Mouse (Mus musculus) layer of hippocampus, adult 11-12 months (tissue): ENCODE measurements at regions not wholly inside any gene's neighbourhood (a gene's known extent, or its start where the extent isn't known, plus 50 kb on each side); places are given as distances from the start of the nearest gene placed in this dataset.
"Not testable (repeated sequence)": the region's sequence is repeated elsewhere in the genome, so short reads cannot be mapped to it uniquely, and the experiment has no call there.

Source experiments
- DNase-seq: peaks from one replicate; pipeline ENCODE4 v3.0.0; 2022; ENCODE audit warnings: low spot score

DNA sequence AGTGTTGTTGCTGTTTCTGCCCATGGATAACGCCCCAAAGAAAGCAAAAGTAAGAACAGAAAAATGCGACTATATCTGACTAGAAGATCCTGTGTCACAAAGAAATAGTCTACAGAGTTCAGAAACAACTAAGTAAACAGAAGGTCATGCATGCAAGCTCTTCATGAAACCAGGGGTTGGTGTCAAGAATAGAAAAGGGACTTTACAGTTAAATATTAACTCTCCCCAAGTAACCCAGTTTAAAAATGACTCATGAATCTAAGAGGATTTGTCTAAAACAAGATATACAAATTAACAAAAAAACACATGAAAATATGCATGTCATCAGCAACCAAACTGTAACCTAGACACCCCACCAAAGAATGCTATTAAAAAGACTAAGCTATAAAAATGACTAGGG lies 381.4 kb upstream of the Ptger4 start:
- DNase-seq = no peak

DNA sequence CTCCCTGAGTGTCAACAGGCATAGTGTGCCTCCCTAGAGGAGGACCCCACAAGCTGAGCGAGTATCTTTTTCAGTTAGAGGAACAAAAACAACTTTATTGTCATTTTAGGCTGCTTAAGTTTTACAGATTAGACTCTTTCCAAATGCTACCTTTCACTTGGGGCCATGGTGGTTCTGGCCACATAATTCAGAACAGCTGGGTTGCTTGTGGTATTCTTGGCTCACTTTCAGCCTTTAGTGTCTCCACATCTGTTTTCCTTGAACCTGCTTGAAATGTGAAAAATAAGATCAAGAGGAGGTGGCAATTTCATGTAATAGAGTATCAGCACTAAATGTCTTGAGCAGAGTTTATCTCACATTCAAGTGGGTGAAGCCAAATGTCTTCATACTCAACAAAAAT lies 402.7 kb upstream of the Ptger4 start:
- DNase-seq = no peak

DNA sequence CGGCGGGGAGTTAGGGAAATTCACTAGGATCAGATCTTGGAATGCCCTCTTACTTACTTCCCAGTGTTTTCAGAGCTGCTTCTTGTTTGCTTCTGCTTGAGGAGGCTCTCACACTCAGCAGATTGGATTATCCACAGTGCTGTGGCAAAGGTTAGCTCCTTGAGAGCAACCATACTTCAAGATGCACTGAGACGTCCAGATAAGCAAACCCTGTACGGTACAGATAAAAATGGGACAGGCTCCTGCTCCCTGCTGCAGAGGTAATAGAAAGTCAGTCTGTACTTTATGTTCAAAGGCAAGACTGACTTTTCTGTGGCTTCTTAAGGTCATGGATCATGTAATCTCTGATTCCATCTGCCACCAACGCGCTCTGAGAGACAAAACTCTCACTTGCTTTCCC lies 414.8 kb upstream of the Ptger4 start:
- no peak for DNase-seq

DNA sequence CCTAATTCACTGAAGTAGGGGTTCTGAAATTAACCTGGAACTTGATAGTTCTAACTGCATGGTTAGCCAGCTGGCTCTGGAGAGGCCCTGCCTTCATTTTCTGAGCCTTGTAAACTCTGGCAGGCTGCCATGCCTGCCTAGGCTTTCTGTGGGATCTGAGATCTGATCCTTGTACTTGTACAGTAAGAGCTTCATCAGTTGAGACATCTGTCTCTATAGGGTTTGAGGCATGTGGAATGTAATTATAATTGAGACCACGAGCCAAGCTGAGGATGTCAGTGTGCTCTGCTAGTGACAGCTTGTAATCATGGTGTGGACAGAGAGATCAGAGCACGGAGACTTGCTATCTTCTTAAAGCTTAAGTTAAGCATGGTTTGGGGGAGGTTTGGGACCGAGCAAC lies 416.8 kb upstream of the Ptger4 start:
- DNase-seq = no peak

DNA sequence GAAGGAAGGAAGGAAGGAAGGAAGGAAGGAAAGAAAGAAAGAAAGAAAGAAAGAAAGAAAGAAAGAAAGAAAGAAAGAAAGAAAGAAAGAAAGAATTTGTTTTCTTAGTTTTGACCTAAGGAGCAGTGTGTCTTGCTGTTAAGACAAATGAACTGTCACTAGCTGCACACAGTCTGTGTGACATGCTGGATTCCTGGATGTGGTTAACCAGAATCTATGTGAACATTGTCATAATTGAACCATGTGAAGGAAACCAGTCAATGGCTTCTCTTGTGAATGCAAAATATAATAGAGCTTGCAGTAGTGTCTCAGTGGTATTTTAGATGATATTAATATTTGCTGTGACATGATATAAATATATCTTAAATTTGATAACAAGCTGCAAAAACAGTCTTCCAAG lies 427.8 kb upstream of the Ptger4 start:
- DNase-seq = no peak

DNA sequence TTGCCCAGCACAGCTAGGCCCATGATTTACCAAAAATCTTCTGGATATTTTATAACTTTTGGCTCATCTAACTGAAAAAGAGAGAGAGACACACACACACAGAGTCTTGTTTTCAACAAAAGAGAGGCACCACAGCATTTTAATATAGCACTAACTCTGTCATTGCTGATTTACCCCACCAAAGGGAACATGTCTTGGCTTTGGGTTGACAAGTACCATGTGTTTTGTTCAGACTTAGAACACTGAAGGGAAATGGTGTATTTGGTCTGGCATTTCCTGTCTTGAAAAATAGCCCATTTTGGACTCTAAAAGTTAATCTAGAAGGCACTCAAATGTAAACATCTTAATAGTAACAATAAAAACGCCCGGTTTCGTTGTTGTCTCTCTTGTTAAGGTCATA lies 432.7 kb upstream of the Ptger4 start:
- DNase-seq = no peak

DNA sequence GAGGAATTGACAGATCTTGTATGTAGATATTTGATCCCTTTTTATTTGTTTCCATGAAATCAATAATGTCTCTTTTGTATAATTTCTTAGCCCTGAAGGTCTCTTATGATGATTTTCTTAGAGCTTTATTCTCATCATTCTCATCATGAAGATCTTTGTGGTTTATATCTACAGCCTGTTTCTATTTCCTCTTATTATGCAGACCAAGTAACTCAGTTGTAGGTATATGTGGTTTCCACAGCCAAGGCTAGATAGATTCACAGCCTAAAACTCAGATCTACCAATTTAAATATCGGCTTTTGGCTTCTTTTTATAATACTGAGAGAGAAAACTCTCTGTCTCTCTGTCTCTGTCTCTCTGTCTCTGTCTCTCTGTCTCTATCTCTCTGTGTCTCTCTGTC lies 449.8 kb upstream of the Ptger4 start:
- no peak for DNase-seq

DNA sequence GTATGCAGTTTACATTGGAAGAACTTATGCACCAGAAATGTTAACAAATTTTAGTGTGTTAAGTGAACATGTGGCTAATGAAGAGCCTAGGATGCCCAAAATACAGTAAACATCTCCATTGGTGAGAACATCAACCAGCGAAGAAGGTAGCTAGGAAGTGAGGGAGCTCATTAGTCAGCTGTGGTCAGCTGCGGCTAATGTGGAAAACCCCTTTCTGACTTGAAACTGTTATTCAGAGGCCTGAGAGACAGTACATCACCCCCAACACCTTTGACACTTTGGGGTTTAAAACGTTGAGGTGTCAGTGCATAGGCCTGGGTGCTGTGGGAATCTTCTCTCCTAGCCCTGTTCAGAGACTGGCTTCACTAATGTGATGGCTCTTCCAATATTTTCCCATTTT lies 451.0 kb upstream of the Ptger4 start:
- no peak for DNase-seq

DNA sequence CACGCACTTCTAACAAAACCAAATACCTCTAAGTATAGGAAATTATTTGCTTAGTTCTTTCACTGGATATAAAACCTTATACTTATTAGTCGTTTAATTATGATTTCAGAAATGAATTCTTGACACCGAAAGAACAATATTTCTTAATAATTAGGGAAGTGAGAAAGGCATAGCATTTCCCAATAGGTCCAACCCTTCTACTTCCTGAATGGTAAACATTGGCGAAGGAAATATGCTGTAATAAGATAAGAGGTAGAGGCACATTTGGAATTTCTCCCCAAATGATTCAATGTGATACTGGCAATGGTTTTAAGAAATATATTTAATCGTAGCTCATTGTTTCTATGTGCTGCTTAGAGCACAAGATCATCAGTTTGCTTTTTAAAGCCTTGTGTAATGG lies 464.5 kb upstream of the Ptger4 start:
- DNase-seq = no peak

DNA sequence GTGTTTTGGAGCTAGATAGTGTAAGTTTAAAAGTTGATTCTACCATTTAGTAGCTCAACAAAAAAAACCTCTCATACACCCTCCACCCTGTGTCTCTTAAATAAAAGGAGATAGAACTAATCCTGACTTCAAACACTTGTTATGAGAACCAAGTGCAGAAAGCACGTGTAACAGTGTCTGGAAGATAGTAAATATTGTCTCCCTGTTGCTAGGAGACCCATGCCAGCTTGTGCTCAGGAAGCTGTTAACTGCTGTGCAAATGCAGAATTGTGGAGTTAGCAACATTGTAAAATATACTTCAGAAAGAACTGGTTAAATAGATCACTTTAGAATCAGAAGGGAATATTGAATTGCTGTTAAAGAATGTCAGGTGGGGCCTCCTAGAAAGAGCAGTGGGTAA lies 496.7 kb upstream of the Ptger4 start:
- no peak for DNase-seq

DNA sequence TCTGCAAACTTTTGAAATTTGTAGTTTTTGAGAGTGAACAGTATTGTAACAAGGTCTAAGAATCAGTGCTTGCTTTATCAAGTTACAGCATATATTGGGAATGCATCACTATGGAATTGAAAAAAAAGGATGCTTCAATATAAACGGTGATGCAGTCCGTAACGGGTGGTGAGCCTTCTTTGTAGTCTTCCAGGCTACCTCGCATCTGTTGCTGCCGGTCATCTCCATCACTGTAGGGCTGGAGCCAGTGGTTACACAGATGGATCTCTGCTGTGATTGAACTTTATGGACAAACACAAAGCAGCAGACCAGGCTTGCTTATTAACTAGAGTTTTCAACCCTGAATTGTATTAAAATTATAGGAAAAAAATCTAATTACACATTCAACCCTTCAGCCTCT lies 499.9 kb upstream of the Ptger4 start:
- DNase-seq = no peak

DNA sequence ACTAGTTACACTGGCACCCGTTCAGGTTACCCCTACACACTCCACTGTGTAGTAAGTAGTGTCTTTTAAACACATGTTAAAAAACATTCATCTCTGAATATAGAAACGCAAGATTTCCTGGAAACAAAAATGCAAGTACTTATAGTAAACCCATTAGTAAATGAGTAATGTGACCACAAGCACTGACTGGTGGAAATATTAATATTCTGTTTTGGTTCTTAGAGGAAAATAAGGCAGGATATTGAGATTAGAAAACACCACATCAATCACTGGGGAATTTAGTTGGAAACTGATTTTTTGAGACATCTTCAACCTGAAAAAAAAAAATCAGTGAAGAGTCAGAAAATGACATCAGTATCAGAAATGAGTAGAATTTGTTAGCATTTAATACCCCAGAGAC lies 514.7 kb upstream of the Ptger4 start:
- no peak for DNase-seq

DNA sequence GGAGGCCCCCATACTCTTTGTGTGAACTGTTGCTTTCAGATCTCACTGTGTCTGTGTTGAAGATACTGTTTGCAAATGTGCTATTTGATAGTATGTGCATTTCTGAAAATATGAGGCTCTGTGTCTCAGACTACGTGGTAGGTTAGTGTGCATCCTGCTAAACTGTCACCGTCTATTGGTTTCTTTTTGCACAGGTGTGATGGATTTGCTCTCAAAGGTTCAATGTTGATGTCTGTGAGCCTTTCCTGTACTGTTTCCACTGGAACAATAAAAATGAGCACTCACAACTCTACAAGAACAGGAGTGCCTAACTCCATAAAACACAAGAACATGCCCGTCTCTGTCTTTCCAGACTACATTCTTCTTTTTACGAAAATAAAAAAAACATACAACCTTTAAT lies 518.2 kb upstream of the Ptger4 start:
- DNase-seq = no peak

DNA sequence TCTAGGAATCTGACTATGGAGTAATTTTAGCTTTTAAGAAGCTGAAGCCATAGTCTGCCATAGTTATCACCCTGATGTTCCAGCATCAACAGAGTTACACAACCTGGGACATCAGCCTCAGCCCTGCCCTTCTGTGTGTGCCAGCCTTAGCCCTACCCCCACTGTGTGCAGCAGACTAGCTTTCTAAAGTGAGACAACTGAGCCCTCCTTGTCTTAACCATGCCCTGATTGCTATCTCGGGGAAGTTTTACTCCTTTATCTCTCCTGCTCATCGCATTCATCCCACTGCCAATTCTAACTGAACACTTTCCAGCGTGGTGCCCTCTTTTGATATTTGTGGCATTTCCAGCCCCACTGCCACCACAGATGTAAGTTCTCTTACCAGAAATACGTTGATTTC lies 522.5 kb upstream of the Dab2 start:
- no peak for DNase-seq

DNA sequence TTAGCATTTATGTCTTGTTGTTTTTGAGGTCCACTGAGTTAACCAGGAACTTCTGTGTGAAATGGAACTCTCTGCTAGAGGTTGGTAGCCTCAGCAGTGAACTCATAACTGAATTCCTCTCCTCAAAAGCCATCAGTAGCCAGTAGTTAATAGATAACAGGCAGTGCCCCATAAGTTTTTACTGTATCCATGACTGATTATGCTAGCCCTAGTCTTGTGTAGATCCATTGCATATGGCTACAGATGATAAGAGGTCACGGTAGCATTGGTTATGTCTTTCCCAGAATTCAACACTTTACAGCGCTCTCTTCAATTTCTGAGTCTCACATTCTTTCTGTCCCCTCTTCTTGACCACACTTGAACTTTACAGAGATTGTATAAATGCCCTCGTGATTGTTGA lies 499.7 kb upstream of the Dab2 start:
- no peak for DNase-seq

DNA sequence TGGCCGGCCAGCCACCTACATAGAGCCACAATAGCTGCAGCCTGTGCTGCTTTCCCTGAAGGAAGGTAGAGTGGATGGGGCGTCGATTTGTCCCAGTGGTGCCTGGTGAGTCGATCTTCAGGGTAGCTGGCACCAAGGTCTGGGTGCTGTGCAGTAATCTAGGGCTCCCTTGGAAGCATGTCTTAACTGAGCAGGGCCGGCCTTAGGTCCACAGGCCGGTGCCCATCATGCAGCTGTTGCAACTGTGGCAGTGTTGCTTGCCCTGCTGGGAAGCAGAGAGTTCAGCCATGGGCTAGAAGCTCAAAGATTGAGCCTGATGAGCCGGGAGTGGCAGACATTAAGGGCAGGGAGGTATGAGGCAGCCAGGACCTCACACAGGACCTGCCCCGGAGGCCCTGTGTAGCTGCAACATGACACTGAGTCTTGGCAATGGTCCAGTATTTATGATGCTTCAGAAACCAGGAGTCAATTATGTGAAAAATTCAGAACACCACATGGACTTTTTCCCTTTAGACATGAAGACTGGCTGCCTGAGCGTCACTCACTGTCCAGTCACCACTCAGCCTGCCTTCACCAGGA lies 488.3 kb upstream of the Dab2 start:
- DNase-seq = no peak

DNA sequence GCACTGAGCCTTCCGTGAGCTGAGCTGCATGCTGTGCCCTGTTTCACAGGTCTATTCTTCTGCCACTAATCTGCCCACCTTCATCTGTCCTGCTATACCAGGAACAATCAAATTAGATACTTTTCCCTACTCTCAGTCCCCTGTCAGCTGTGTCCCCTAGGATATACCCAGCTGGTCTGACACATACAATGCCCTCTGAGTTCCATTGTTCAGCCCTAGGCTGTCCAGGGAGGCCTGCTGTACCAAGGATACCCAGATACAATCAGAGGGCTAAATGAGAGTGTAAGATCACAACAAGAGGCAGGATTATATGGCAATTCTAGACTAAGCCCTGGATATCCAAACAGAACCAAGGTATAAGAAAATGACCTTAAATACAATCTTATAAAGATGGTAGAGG lies 487.6 kb upstream of the Dab2 start:
- no peak for DNase-seq

DNA sequence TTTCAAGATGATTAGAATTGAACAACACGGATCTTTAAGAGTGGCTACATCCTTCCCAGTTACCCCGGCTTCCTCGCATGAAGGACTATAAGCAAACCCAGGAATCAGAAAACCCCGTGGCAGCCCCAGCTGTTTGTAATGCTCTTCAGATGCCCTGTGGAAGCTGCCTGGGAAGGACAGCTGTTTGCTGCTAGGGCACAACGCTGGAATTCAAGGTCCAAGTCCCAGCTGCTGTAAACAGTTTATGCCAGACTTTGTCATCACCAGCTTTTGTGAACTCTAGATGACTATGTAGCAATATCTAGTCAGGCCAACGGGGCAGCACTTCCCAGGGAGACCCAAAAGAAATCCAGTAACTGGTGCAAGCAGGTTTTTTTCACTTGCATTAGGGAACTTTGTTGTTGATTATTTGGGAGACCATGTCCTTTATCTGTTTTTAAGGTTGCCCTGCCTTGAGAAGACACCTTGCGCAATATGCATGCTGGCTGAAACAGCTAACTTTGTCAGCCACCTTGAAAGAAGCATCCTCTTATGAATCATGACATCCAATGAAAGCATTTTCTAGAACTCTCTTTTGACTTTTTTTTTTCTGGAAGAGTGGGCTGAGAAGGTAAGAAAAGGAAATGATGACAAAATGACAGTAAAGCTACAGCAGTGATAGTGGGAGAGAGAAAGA lies 481.5 kb upstream of the Dab2 start:
- no peak for DNase-seq

DNA sequence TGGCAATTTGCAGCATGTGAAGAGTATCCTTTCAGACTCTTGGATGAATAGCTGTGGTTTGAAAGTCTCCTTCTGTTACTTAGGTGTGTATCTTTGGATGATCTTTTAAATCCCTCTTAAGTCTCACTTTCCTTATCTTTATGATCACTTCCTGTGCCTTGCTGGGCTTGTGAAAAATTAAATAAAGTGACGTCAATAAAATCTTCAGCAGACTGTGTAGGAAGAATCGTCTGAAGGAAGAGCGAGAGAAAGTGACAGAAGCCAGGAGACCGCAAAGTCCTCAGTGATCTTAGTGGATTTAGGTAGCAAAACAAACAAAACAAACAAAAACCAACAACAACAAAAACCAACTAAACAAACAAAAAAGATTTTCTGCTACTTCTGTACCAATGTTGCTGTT lies 459.6 kb upstream of the Dab2 start:
- DNase-seq = no peak

DNA sequence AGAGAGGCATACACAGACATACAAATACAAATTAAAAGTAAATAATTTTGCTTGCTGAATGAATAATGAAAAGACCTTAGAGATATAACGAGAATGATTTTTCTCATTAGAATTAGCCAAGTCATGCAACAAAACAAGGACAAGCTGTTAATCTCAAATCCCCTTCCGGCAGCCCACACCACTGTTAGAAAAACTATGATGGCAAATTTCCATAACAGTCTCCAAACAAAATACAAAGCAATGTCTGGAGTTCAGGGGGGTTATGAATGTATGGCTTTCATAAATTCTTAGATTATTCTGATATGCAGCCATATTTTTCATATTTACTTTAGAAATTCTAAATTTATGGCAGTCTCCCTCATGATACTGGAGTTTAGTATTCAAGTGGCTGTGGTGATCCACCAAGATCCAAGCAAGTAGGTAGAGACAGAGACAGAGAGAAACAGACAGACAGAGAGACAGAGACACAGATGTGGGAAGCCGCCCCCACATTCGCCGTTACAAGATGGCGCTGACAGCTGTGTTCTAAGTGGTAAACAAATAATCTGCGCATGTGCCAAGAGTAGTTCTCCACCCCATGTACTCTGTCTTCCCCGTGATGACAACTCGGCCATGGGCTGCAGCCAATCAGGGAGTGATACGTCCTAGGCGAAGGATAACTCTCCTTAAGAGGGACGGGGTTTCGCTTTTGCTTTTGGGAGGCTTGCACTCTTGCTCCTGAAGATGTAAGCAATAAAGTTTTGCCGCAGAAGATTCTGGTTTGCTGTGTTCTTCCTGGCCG lies 458.0 kb upstream of the Dab2 start:
- not testable (repeated sequence) for DNase-seq

DNA sequence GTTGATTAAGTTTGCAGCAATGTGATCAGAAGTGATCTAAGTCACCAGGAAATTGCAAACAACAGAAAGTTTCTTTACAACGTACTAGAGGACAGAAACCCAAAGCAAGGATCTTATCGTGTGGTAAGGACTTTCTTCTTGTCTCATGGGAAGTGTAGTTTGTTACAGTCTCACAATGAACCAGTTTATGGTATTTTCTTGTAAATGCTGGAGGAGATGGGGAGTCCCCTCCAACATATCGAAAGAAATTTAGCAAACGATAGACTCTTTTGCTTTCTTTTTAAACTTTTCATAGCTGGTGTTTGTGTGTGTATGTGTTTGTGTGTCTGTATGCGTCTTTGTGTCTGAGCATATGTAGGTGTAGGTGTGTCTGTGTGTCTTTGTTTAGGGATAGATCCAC lies 453.0 kb upstream of the Dab2 start:
- no peak for DNase-seq

DNA sequence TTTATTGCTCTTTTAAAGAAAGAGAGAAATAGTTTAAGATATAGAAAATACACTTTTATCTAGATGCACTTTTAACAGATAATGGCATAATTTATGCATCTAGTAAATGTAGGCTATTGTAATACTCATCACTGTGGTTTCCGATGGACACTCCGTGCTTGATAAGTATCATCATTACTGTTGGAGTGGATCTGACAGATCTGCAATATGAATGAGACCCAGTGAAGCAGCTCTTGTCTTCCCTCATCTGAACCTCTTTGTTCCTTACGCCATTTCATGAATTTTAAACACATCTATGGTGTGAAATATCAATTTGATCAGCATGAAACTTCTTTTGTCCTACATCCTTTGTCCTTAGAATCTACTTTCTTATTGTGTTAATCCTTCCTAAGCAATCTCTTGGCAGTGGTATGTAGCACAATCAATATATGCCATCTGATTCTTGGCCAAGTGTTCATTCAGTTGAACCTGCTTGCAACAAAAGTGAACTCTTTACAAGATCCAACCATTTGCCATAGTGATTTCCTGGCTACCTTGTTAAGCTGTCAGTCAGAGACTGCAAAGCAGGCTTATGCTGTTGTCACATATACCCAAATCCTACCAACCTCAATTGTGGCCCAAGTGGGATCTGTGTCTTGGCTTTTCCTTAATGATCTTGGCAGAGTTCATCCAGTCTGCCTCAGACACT lies 452.0 kb upstream of the Dab2 start:
- DNase-seq = no peak

DNA sequence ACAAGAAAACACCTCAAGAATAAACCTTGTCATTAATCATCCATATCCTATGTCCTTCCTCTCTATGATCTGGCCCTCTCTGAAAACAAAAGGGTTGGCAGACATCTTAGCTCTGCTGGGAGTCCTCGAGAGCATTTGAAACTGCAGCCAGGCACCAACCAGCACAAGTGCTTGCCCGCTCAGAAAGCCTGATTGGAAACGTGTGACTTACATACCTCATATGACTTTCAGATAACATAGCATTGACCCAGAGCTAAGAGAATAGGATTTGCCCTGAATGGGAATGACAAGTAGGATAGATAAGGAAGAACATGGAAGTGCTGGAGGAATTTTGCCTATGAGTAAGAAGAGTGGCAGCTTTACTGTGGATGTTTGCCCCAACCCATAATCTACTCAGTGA lies 447.1 kb upstream of the Dab2 start:
- DNase-seq = no peak
